Mouse (Mus musculus): ENCODE measurements around the gene Gm49394.
A peak's percentile ranks its signal among the peaks of the same experiment; 100 is the strongest.

The Gm49394 gene

GRCm38 (mm10) chr7:142659181-142659681 lies 10.5 kb downstream of the Gm49394 start:
- DNase-seq (ENCODE audit: extremely low spot score) = peak; percentile 67

- peak; percentile 34 for DNase-seq (ENCODE audit: extremely low spot score)
These were observed 11.0 kb downstream of the Gm49394 start for GRCm38 (mm10) chr7:142658681-142659180.

DNA sequence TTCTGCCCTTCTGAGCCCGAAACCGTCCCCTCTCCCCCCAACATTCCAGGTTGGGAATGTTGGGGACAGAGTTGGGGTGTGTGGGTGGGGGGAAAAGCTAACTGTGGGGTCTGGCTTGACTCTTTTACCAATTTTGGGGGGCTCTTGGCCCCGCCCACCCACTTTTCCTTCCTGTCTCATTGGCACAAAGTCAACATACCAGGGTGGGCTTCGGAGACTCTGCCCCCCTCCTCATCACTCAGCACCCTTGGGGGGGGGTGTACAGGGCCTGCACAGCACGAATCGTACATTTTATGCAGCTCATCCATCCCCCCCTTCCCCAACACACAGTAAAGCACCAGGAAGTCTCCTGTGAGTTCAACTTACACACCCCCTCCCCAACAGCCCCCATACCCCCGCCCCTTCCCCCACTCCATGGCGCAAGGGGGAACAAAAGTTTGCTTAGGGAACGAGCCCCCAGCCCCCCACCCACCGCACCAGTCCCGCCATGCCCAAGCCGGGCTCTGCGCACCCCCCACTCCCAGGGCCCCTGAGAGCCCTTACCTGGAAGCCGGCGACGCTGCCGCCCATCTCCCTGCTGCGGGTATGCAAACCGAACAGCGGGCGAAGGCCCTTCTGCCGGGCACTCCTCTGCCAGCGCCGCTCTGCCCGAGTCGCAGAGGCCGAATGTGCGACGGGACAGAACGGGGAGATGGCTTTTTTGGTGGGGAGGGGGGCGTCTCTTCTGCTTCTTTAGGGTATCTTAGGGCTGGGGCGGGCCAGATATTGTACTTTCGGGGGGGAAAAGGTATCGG lies 11.7 kb downstream of the Gm49394 start:
- peak; percentile 58 for DNase-seq (ENCODE audit: extremely low spot score)

DNA sequence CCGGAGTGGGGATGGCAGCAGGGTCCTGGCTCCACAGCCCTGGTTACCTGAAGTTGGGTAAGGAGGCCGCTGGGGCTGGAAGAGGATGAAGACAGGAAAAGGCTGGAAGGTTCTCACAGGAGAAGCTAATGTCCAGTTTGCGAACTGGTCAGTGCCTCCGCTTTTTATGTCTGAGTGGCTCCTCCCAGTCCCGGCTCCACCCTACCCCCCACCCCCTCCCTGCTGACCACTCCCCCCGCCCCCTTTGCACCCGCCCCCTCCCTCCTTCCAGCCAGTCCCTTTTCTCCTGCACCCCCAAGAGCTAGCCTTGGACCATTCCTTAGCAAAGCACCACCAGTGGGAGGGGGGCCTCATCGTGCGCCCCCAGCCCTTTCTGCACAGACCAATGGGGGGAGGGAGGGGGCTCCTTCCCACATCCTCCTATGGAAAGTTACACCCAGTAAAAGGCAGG lies 12.4 kb downstream of the Gm49394 start:
- peak; percentile 72 for DNase-seq (ENCODE audit: extremely low spot score)

GRCm38 (mm10) chr7:142656055-142656454 lies 13.7 kb downstream of the Gm49394 start:
- DNase-seq (ENCODE audit: extremely low spot score) = peak; percentile 60

- peak; percentile 10 for DNase-seq (ENCODE audit: extremely low spot score)
These were observed 14.1 kb downstream of the Gm49394 start for GRCm38 (mm10) chr7:142655633-142656032.

DNA sequence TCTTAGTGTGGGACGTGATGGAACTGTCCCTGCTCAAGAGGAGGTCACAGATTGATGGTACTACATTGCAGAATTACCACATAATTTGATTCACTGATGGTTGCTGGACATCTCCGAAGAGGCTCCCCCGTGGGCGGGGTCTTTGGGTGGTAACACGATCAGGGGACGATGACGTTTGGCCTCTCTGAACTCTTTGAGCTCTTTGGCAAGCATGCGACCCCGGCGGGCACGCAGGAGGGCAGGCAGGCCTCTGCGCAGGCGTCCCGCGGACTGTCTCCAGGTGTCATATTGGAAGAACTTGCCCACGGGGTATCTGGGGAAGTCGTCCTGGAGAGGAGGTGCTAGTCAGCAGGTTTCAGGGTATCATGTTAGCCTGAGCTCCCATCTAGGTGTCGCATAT lies 16.0 kb downstream of the Gm49394 start:
- peak; percentile 53 for DNase-seq (ENCODE audit: extremely low spot score)

- DNase-seq (ENCODE audit: extremely low spot score) = peak; percentile 5
These were observed 23.1 kb downstream of the Gm49394 start for GRCm38 (mm10) chr7:142646676-142647075.

DNA sequence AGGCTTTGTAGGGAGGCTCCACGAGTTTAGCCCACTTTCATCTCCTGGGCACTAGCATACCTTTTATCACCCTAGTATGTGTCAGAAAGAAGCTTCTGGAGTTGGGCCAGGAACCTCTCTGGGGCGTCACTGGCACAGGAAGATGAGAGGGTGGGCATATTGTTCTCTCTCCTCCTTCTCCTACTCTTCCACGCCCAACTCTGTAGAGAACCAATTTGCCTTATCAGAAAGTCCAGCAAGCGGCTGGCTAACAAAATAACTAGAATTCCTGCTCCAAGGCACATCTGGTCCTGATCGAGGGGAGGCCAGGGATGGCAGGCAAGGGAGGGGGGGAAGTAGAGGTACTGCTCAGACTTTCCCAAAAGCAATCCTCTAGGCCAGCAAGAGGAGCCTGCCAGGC lies 24.7 kb downstream of the Gm49394 start:
- peak; percentile 19 for DNase-seq (ENCODE audit: extremely low spot score)

DNA sequence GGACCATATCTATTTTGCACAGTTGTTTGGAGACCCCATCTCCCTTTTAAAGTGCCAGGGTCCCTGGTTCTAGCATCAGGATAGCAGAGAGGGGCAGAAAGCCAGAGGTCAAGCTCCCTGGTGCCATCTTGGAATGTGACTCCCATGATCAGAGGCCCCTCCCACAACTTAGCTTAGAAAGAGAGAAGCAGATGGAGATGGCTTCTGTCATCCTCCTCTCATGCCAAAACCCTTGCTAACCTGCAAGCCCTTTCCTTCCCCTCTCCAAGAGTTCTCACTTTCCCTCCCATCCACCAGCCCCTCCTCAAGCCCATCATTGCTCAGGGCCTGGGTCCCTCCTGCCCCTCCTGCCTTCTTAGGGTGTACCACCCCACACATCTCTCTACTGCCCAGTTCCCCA lies 33.6 kb downstream of the Gm49394 start:
- DNase-seq (ENCODE audit: extremely low spot score) = no peak

- DNase-seq (ENCODE audit: extremely low spot score) = no peak
These were observed 39.1 kb downstream of the Gm49394 start for GRCm38 (mm10) chr7:142630691-142631090.

- no peak for DNase-seq (ENCODE audit: extremely low spot score)
These were observed 39.9 kb downstream of the Gm49394 start for GRCm38 (mm10) chr7:142629806-142630205.

DNA sequence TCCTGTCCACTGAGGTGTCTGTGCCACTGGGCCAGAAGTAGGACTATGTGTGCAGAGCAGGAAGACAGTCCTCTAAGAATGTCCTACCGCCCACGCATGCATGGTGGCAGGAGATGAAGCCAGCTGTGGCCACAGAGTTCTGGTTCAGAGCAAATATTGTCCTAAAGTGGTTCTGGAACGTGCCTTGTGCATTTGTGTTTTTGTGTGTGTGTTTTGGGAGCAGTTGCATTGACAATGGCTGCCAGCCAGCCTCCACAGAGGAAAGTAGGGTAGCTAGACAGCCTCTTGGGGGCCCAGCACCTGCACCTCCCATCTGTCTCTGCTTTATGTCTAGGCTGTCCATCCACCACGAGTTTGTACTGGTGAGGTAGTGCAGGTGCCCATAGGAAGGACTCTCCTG lies 47.6 kb downstream of the Gm49394 start:
- no peak for DNase-seq (ENCODE audit: extremely low spot score)

GRCm38 (mm10) chr7:142613077-142613476 lies 56.7 kb downstream of the Gm49394 start:
- peak; percentile 25 for DNase-seq (ENCODE audit: extremely low spot score)

DNA sequence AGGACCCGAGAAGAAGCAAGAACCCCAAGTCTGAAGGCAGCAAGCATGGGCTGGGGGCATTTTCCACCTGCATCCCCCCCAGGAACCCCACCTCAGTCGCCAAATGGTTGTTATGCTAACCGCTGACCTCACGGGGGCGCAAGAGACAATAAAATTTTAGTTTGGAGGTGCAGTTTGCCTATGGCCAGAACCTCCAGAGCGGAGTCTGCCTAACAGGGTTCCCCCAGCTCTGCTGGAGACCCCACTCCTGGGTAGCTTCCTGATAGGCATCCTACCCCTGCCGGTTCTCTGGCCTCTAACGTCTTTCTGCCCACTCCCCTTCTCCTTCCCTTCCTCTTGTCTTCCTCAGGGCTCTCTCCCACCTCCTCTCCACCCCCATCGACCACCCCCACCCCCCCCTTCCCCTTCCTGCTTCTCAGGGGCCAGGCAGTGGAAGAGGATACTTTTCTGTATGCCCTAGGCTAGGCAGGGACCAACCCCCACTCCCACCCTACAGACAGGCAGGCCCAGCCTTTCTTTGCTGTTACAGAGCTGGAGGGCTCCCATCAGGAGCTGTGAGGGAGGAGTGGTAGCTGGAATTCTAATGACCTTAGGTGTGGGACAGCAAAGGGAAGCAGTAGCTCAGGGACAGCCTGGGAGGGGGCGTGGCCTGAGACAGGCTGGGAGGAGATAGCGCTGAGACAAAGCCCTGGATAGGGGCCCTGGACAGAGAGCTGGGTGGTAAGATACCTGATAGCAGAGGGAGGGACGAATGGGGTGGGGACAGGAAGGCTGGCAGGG lies 58.9 kb downstream of the Gm49394 start:
- DNase-seq (ENCODE audit: extremely low spot score) = peak; percentile 93

- no peak for DNase-seq (ENCODE audit: extremely low spot score)
These were observed 68.8 kb downstream of the Gm49394 start for GRCm38 (mm10) chr7:142600921-142601320.
